In genomic region chr4:48622246-48622645, GRCm38 (mm10) we compare ENCODE assay signal across 27 mouse cellular contexts. TPM values are rescaled to one million over a fixed set of nuclear protein-coding genes. Genes with fewer than 3 reads are reported as not detected.
"Had no signal": no experiment of that assay in that cellular context is flagged by ENCODE, and none has a peak within 500 bp of the region (broad histone marks: within the 10 kb centered on the region; RNA-seq: fewer than 3 reads in every experiment).

No protein-coding gene starts in this region.

- H3K27ac ChIP-seq: heart, adult 2 months; hindbrain, embryonic 10.5 days; hindbrain, embryonic 12.5 days; hindbrain, embryonic 14.5 days; intestine, embryonic 15.5 days; kidney, embryonic 15.5 days; kidney, postnatal 0 days; limb, embryonic 13.5 days; limb, embryonic 15.5 days; liver, embryonic 12.5 days; liver, embryonic 14.5 days had no signal

- H3K4me3 ChIP-seq: heart, adult 2 months; hindbrain, embryonic 10.5 days; hindbrain, embryonic 12.5 days; intestine, embryonic 15.5 days; kidney, embryonic 15.5 days; limb, embryonic 13.5 days; limb, embryonic 15.5 days; liver, embryonic 12.5 days had no signal

- H3K36me3 ChIP-seq: liver, embryonic 12.5 days had no signal

- DNase-seq: gastrocnemius, postnatal 14 days; gastrocnemius, postnatal 36 days; heart, adult 2 months; heart, postnatal 10 days; heart, postnatal 4 days; kidney, adult 18-20 months; kidney, adult 8-10 months; kidney, postnatal 25 days; layer of hippocampus, adult 9-11 months; layer of hippocampus, postnatal 36 days; left cerebral cortex, postnatal 4 days had no signal

- H3K4me1 ChIP-seq: hindbrain, embryonic 10.5 days; hindbrain, embryonic 12.5 days; intestine, embryonic 15.5 days; kidney, embryonic 15.5 days; limb, embryonic 15.5 days; liver, embryonic 12.5 days had no signal

- H3K4me2 ChIP-seq: heart, embryonic 11.5 days; hindbrain, embryonic 12.5 days; hindbrain, embryonic 14.5 days; intestine, embryonic 15.5 days; kidney, embryonic 15.5 days; limb, embryonic 13.5 days; limb, embryonic 15.5 days; liver, embryonic 12.5 days had no signal

- H3K27me3 ChIP-seq: hindbrain, embryonic 12.5 days; intestine, embryonic 15.5 days; kidney, embryonic 15.5 days; limb, embryonic 13.5 days; limb, embryonic 15.5 days; liver, embryonic 12.5 days had no signal

- H3K9ac ChIP-seq: hindbrain, embryonic 12.5 days; hindbrain, embryonic 14.5 days; intestine, embryonic 15.5 days; kidney, embryonic 15.5 days; limb, embryonic 13.5 days; limb, embryonic 15.5 days; liver, embryonic 12.5 days; liver, embryonic 14.5 days had no signal

- ATAC-seq: hindbrain, embryonic 16.5 days; inflammation-experienced regulatory T-cells, adult 6 months; intestine, embryonic 15.5 days; intestine, postnatal 0 days; liver, embryonic 12.5 days had no signal

- H3K9me3 ChIP-seq: hindbrain, embryonic 10.5 days; hindbrain, embryonic 12.5 days; intestine, embryonic 15.5 days; kidney, embryonic 15.5 days; limb, embryonic 13.5 days; limb, embryonic 15.5 days; liver, embryonic 12.5 days had no signal

RNA-seq across cellular contexts. Expression of gene Tmeff1, which starts 37.3 kb away (rescaled TPM):
- polyA plus RNA-seq: inflammation-experienced regulatory T-cells, adult 6 months; liver, adult 2 months had no signal

RNA-seq across cellular contexts. Expression of gene Cavin4, which starts 41.1 kb away (rescaled TPM):
- polyA plus RNA-seq: inflammation-experienced regulatory T-cells, adult 6 months; large intestine, adult 2 months; liver, adult 2 months had no signal
